Mouse (Mus musculus) embryonic stem cell, embryonic (primary cell): ENCODE data around the gene Pax8.

Source experiments
- CTCF ChIA-PET, 4 experiments: fragments of 300-600 bp in 2 of 4; fragments of 350-600 bp in 2 of 4; sonication (Branson Sonifier 250); formaldehyde crosslinking; loops; one replicate each; lab custom pipeline; 2022; ENCODE audit warnings: inconsistent platforms in 2 of 4; lab: Charles Lee
- POLR2A ChIA-PET, 4 experiments: fragments of 300-600 bp in 2 of 4; fragments of 350-600 bp in 2 of 4; sonication (Branson Sonifier 250); formaldehyde crosslinking; loops; one replicate each; lab custom pipeline; 2022; ENCODE audit warnings: antibody characterized with exemption in 4 of 4, inconsistent platforms in 1 of 4; lab: Charles Lee

Pax8 gene

GRCm38 (mm10) chr2:24440056-24440455 is 35.3 kb downstream of the Pax8 start:
- CTCF ChIA-PET, result interaction anchor here in 1 of 4 experiments (1.2 kb wide), 1 partner anchor 143 kb away, joined by 3 read pairs; no protein-coding TSS in a partner anchor
- POLR2A ChIA-PET, result no interaction called here

- CTCF ChIA-PET, result no interaction called here
- POLR2A ChIA-PET, result interaction anchor here in 1 of 4 experiments (0.6 to 1.0 kb wide), 3 partner anchors 10 to 33 kb away, joined by 3 to 4 read pairs (median 3); no protein-coding TSS in a partner anchor
These were observed 39.7 kb downstream of the Pax8 start for GRCm38 (mm10) chr2:24435699-24436098.

- ChIA-PET CTCF (no interaction called here), POLR2A (interaction anchor here in 1 of 4 experiments (0.7 to 1.5 kb wide), 3 partner anchors 16 to 995 kb away, joined by 3 to 5 read pairs (median 4); no protein-coding TSS in a partner anchor)
These were observed 40.7 kb downstream of the Pax8 start for GRCm38 (mm10) chr2:24434670-24435069.

GRCm38 (mm10) chr2:24429806-24430205 is 45.6 kb downstream of the Pax8 start:
- POLR2A ChIA-PET, result no interaction called here
- CTCF ChIA-PET, result no interaction called here

GRCm38 (mm10) chr2:24427866-24428675 is 47.3 kb downstream of the Pax8 start:
- POLR2A ChIA-PET, result no interaction called here
- CTCF ChIA-PET, result no interaction called here

GRCm38 (mm10) chr2:24425630-24426029 is 49.8 kb downstream of the Pax8 start:
- ChIA-PET CTCF (no interaction called here), POLR2A (interaction anchor here in 1 of 4 experiments (1.1 kb wide), 1 partner anchor 11 kb away, joined by 3 read pairs; no protein-coding TSS in a partner anchor)

GRCm38 (mm10) chr2:24422815-24423214 is 52.6 kb downstream of the Pax8 start:
- ChIA-PET POLR2A (interaction anchor here in 1 of 4 experiments (0.7 kb wide), 1 partner anchor 56 kb away, joined by 3 read pairs; no protein-coding TSS in a partner anchor), CTCF (no interaction called here)

GRCm38 (mm10) chr2:24421211-24421863 is 54.1 kb downstream of the Pax8 start:
- ChIA-PET POLR2A (no interaction called here), CTCF (no interaction called here)

GRCm38 (mm10) chr2:24417564-24417963 is 57.8 kb downstream of the Pax8 start:
- CTCF ChIA-PET, result interaction anchor here in 2 of 4 experiments (0.6 to 0.9 kb wide), 2 partner anchors 137 to 151 kb away, joined by 3 to 8 read pairs; no protein-coding TSS in a partner anchor
- POLR2A ChIA-PET, result interaction anchor here in 1 of 4 experiments (0.6 to 2.1 kb wide), 3 partner anchors 17 to 370 kb away, joined by 3 to 5 read pairs (median 4); no protein-coding TSS in a partner anchor

GRCm38 (mm10) chr2:24417106-24417505 is 58.3 kb downstream of the Pax8 start:
- ChIA-PET CTCF (interaction anchor here in 1 of 4 experiments (0.9 kb wide), 1 partner anchor 152 kb away, joined by 3 read pairs; no protein-coding TSS in a partner anchor), POLR2A (no interaction called here)

- ChIA-PET CTCF (no interaction called here), POLR2A (no interaction called here)
These were observed 58.7 kb downstream of the Pax8 start for GRCm38 (mm10) chr2:24416668-24417067.

GRCm38 (mm10) chr2:24413677-24414076 is 61.7 kb downstream of the Pax8 start:
- ChIA-PET CTCF (no interaction called here), POLR2A (interaction anchor here in 1 of 4 experiments (0.9 kb wide), 1 partner anchor 27 kb away, joined by 4 read pairs; no protein-coding TSS in a partner anchor)

GRCm38 (mm10) chr2:24413172-24413571 is 62.2 kb downstream of the Pax8 start:
- CTCF ChIA-PET, result no interaction called here
- POLR2A ChIA-PET, result no interaction called here

GRCm38 (mm10) chr2:24409166-24409565 is 66.2 kb downstream of the Pax8 start:
- POLR2A ChIA-PET, result interaction anchor here in 1 of 4 experiments (0.9 to 1.3 kb wide), 2 partner anchors 40 to 156 kb away, joined by 3 to 4 read pairs; no protein-coding TSS in a partner anchor
- CTCF ChIA-PET, result interaction anchor here (0.6 to 2.2 kb wide), 18 partner anchors 23 to 420 kb away, joined by 3 to 11 read pairs (median 3); no protein-coding TSS in a partner anchor

GRCm38 (mm10) chr2:24407701-24408485 is 67.5 kb downstream of the Pax8 start:
- POLR2A ChIA-PET, result no interaction called here
- CTCF ChIA-PET, result interaction anchor here in 3 of 4 experiments (0.6 to 4.0 kb wide), 13 partner anchors 50 to 596 kb away, joined by 3 to 28 read pairs (median 5); no protein-coding TSS in a partner anchor

GRCm38 (mm10) chr2:24405345-24406012 is 69.9 kb downstream of the Pax8 start:
- POLR2A ChIA-PET, result interaction anchor here in 1 of 4 experiments (0.9 to 1.2 kb wide), 4 partner anchors 13 to 163 kb away, joined by 3 read pairs; no protein-coding TSS in a partner anchor

GRCm38 (mm10) chr2:24400711-24401110 is 74.7 kb downstream of the Pax8 start:
- ChIA-PET CTCF (no interaction called here), POLR2A (no interaction called here)

More at GRCm38 (mm10) chr2:24405345-24406012, 69.9 kb downstream of the Pax8 start:
- CTCF ChIA-PET, result interaction anchor here (0.6 to 4.0 kb wide), 30 partner anchors 9 to 358 kb away, joined by 3 to 28 read pairs (median 4); partner anchors contain the start of genes Cacna1b (in 1 of the 4) and Psd4 (in 1 of the 4)

GRCm38 (mm10) chr2:24397115-24397514 is 78.3 kb downstream of the Pax8 start:
- CTCF ChIA-PET, result no interaction called here
- POLR2A ChIA-PET, result interaction anchor here in 1 of 4 experiments (1.0 to 1.2 kb wide), 2 partner anchors 9 to 11 kb away, joined by 4 read pairs; no protein-coding TSS in a partner anchor
